Mouse (Mus musculus) testis, adult 2 months (tissue): ENCODE measurements at regions not wholly inside any gene's neighbourhood (a gene's known extent, or its start where the extent isn't known, plus 50 kb on each side); places are given as distances from the start of the nearest gene placed in this dataset.

Experiments used
- CTCF ChIP-seq: fragments of 200-500 bp; IDR thresholded peaks from 2 replicates; pipeline ENCODE4 v1.5.1; 2012; ENCODE audit warnings: low read depth, mild to moderate bottlenecking, inconsistent platforms, low read length, moderate library complexity; ENCODE audit not compliant: control insufficient read depth, insufficient read depth, insufficient replicate concordance
- POLR2A ChIP-seq: fragments of 200-500 bp; IDR thresholded peaks from 2 replicates; pipeline ENCODE4 v1.6.1; 2012; ENCODE audit warnings: low read depth, mild to moderate bottlenecking, inconsistent platforms, low read length, moderate library complexity; ENCODE audit not compliant: control insufficient read depth

DNA sequence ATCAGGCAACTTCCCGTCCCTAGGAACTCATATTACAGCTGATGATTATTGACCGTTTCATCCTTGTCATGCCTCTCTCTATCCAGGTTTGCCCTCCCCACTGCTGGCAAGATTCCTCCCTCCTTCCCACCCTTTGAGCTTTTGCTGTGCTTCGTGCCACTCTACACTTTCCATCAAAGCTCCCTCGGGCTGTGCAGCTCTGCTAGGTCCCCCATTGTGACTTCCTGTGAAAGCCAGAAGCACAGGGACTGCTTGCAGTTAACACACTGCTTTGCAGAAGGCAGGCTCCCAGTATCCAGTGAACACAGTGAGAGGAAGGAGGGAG is 260.5 kb downstream of the Rps24 start:
- TF ChIP-seq CTCF (no peak), POLR2A (no peak)
